Mouse (Mus musculus) C2C12 (cell line): ENCODE results near the gene Cib4.

Experiments used
- CTCF ChIP-seq: IDR thresholded peaks from one replicate; pipeline ENCODE4 v1.5.1; 2011; ENCODE audit not compliant: control insufficient read depth, insufficient read depth, insufficient read length
- FOSL1 ChIP-seq: IDR thresholded peaks from one replicate; pipeline ENCODE4 v1.8.0; 2011; ENCODE audit warnings: mild to moderate bottlenecking, low read length; ENCODE audit not compliant: poor library complexity, insufficient read depth, severe bottlenecking
- MAX ChIP-seq: IDR thresholded peaks from one replicate; pipeline ENCODE4 v1.6.1; 2011; ENCODE audit warnings: mild to moderate bottlenecking, control low read depth
- MYOD1 ChIP-seq: IDR thresholded peaks from one replicate; pipeline ENCODE4 v1.6.1; 2011; ENCODE audit warnings: low read depth; ENCODE audit not compliant: control insufficient read depth, insufficient read length
- MYOG ChIP-seq: IDR thresholded peaks from one replicate; pipeline ENCODE4 v1.6.1; 2011; ENCODE audit not compliant: control insufficient read depth, insufficient read length; ENCODE audit errors: extremely low read depth
- USF1 ChIP-seq: IDR thresholded peaks from one replicate; pipeline ENCODE4 v1.6.1; 2011; ENCODE audit warnings: low read depth, mild to moderate bottlenecking, control low read depth, moderate library complexity

DNA sequence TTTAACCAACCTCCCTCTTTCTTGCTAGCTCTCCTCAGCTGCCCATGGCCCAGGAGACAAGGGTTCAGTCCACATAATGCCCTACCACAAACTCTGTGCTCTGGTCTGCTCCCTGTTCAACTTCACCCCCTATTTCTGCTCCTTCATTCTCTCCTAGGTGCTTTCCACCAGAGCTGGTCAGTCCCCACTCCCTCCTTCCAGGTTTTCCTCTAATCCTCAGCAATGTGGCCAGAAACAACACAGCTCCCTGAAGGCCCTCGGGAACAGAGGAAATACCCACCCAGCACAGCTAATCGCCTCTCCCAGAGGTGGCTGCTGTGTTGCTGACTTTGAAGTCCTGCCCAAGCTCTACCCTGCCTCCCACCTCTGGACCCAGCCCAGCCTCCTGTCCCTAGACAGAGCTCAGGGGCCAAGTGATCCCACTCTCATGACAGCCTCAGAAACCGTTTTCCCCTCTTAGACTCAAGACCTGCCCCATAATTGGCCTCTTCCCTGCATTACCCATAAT lies 14.4 kb upstream of the Cib4 start:
- TF ChIP-seq CTCF (no peak), MYOG (no peak), USF1 (no peak), MAX (no peak), MYOD1 (no peak), FOSL1 (no peak)
